Mouse (Mus musculus): ENCODE data around the gene Cyp46a1. TPM values are rescaled to one million over a fixed set of nuclear protein-coding genes. Genes with fewer than 3 reads are reported as not detected.

The Cyp46a1 gene
- polyA plus RNA-seq (2012; rRNA removed): 1.1 and 1.2 TPM in 2 replicates

DNA sequence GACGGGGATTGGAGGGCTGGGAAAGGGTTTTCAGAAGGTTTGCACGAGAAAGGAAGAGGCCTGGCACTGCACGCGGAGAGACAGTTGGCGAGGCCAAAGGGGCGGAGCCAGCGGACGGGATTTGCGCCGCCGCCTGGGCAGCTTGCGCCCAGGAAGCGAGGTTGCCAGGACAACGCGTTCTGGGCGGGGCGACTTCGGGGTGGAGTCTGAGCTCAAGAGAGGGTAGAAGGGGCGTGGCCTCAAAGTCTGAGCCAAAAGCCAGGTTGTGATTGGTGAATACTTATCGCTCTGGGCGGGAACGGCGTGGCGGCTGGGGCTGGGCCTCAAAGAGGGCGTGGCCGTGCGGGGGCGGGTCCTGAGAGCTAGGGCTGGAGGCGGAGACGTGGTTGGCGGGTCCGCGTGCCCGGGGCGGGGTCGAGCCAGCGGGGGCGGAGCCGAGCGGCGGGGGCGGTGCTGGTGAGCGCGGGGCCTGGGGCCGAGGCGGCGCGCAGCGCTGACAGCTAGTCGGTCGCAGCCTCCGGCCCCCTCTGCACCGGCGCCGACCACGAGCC is at the start of gene Cyp46a1:
Gene Cyp46a1, plus strand, starts transcription at position 487 of the 551 bp plus-strand sequence.

DNA sequence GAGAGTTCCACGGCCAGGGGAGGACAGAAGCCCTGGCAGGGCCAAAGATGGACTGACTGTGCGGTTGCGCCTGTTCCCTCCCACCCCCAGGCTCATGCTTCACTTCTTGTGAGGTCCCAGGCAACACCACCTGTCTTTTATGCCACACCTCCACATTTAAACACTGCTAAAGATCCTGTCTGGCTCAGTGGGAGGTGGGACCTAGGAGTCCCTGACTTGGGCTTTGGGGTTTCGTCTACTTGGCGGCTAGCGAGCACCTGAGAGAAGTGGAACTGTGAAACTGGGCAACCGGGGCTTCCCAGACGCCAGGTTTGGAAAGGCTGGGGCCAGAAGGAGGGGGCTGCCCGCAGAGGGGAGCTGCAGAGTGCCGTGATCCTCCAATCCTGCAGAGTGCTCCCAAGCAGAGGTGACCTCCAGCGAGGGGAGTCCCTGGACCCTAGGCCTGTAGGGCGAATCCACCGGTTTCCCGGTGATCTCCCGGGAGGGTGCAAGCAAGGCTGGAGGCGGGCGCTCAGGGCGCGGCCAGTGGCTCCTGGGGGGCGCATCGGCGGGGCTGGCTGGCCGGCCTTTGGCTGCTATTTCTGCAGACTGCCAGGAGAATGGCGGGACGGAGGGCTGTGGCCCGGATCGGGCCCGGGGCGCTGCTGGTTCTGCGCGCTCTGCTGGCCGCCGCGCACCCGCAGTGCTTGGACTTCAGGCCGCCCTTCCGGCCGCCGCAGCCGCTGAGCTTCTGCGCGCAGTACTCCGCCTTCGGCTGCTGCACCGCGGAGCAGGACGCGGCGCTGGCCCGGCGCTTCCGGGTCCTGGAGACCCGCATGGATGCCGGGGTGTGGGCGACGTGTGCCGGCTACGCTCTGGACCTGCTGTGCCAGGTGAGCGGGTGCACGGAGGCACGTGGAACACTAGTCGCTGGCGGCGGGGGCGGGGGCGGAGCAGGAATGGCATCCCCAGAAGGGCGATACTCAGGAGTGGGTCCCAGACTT is 28.1 kb upstream of the Cyp46a1 start, which contains the start of gene Hhipl1:
Gene Hhipl1, plus strand, starts transcription at position 459 of the 983 bp plus-strand sequence.

DNA sequence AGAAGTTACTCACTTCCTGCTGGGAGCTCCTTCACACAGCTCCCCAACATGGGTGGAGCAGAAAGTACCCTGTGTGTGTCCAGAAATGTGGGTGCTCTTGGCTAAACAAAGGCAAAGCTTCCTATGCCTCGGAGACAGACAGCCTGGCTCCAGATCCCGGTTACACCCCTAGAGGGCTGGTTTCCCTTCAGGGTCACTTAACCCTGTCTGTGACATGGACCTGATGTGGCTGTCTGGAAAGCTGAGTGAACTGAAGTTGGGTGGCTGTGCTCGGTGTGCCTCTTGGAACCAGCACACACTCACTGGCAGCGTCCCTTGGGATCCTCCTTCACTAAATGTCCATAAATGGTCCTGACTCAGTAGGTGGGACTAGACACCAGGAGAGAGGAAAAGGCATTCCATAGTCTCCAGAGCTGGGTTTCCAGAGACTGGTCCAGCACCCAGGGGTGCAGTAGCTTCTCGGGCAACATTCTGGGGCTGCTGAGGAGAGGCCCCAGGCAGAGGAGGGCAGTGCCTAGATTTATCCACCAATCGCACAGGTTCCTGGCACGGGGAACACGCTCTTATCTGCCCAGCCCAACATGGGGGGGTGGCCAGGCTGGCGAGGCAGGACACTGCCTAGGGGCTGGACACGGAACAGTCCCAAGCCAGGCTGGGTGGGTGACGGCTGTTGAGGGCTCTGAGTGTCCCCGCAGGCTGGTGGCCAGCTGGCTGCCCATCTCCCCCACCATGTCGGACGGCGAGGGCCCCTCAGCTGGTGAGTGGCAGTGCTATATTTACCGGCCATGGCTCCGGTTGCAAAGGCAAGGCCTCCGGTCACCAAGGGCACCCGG is 36.6 kb downstream of the Cyp46a1 start, which contains the start of gene Eml1:
Gene Eml1, plus strand, starts transcription at position 362 of the 833 bp plus-strand sequence.

Other genes with a start within 250 kb of the Cyp46a1 start
- gene Setd3, start 155.1 kb upstream of the Cyp46a1 start, polyA plus RNA-seq (2012; rRNA removed): 13.2 and 14.5 TPM in 2 replicates
- gene Ccnk, start 154.8 kb upstream of the Cyp46a1 start, polyA plus RNA-seq (2012; rRNA removed): 8.4 and 9.5 TPM in 2 replicates
- 90.2 and 93.9 TPM in 2 replicates for gene Ccdc85c, start 59.0 kb upstream of the Cyp46a1 start, polyA plus RNA-seq (2012; rRNA removed)
- gene Hhipl1, start 28.1 kb upstream of the Cyp46a1 start, polyA plus RNA-seq (2012; rRNA removed): 2.0 and 2.6 TPM in 2 replicates
- gene Eml1, start 36.6 kb downstream of the Cyp46a1 start, polyA plus RNA-seq (2012; rRNA removed): 43.9 and 50.9 TPM in 2 replicates
- 16.2 and 17.5 TPM in 2 replicates for gene Evl, start 220.3 kb downstream of the Cyp46a1 start, polyA plus RNA-seq (2012; rRNA removed)